Mouse (Mus musculus): Measurements from ENCODE around the gene Ero1lb.
A peak's percentile ranks its signal among the peaks of the same experiment; 100 is the strongest.
"Not testable (repeated sequence)": the region's sequence is repeated elsewhere in the genome, so short reads cannot be mapped to it uniquely, and the experiment has no call there.

The Ero1lb gene

GRCm38 (mm10) chr13:12574979-12575536 is 9.4 kb downstream of the Ero1lb start:
- no peak for DNase-seq (ENCODE audit: low spot score)

- DNase-seq (ENCODE audit: low spot score) = no peak
Observed at GRCm38 (mm10) chr13:12578145-12578544, 12.5 kb downstream of the Ero1lb start.

- no peak for DNase-seq (ENCODE audit: low spot score)
Observed at GRCm38 (mm10) chr13:12589003-12589402, 23.3 kb downstream of the Ero1lb start.

- not testable (repeated sequence) for DNase-seq (ENCODE audit: low spot score)
Observed at GRCm38 (mm10) chr13:12597075-12597474, 31.4 kb downstream of the Ero1lb start.

DNA sequence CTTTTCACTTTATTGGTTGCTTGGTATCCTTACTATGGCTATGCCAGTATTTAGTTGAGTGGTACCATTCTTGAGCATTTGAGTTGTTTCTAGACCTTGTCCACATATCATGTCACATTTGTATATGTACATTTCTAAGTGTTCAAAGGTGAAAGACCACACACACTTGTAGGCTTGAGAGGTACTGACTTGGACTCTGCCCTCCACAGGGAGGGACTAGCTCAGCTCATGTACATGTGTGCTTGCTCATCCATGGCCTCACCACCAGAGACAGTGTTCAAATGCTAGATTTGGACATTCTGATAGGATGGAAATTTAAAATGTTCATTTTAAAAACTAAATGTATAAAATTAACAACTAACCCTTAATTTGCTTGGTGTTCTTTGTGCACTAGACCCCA is 44.5 kb downstream of the Ero1lb start:
- not testable (repeated sequence) for DNase-seq (ENCODE audit: low spot score)

DNA sequence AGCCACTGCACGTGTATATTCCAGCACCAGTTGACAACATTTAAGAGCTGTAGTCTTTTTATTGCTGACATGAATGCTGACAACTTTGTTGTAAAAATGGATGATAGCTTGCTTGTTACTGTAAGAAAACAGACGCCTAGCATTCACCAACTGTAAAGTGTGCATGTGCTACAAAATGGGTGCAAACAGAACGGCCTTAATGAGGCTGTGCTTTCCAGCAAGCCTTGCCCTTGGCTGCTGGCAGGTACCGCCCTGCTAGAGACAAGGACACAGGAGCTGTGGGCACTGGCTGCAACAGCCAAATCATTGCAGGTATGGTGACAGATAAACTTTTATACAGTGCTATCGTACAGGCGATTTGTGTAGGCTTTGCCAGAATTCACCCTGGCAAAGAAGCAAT is 48.4 kb downstream of the Ero1lb start:
- DNase-seq (ENCODE audit: low spot score) = not testable (repeated sequence)

DNA sequence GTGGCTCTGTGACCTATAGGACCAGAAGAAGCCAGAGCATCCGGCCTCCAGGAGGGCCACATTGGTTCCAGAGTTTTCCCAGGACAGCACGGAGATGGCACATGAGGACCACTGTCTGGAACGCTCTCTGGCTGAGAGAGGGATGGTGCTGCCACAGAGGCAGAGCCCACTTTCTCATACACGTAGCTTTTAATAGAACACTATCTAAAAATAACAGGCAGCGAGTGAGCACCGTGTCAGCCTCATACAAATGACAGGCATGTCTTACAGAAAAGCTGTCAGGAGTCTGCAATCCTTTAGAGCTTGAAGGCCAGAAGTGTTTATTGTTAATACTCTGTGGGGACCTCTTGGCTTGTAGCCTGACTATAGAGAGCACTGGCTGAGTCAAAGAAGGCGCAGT is 48.9 kb downstream of the Ero1lb start:
- not testable (repeated sequence) for DNase-seq (ENCODE audit: low spot score)

GRCm38 (mm10) chr13:12615014-12615413 is 49.3 kb downstream of the Ero1lb start:
- DNase-seq (ENCODE audit: low spot score) = not testable (repeated sequence)

- peak; percentile 9 for DNase-seq (ENCODE audit: low spot score)
Observed at GRCm38 (mm10) chr13:12616489-12616888, 50.8 kb downstream of the Ero1lb start.

- DNase-seq (ENCODE audit: low spot score) = not testable (repeated sequence)
Observed at GRCm38 (mm10) chr13:12619808-12620207, 54.1 kb downstream of the Ero1lb start.

- not testable (repeated sequence) for DNase-seq (ENCODE audit: low spot score)
Observed at GRCm38 (mm10) chr13:12626061-12626460, 60.4 kb downstream of the Ero1lb start.

- not testable (repeated sequence) for DNase-seq (ENCODE audit: low spot score)
Observed at GRCm38 (mm10) chr13:12627746-12628145, 62.1 kb downstream of the Ero1lb start.

GRCm38 (mm10) chr13:12628181-12628580 is 62.5 kb downstream of the Ero1lb start:
- not testable (repeated sequence) for DNase-seq (ENCODE audit: low spot score)

DNA sequence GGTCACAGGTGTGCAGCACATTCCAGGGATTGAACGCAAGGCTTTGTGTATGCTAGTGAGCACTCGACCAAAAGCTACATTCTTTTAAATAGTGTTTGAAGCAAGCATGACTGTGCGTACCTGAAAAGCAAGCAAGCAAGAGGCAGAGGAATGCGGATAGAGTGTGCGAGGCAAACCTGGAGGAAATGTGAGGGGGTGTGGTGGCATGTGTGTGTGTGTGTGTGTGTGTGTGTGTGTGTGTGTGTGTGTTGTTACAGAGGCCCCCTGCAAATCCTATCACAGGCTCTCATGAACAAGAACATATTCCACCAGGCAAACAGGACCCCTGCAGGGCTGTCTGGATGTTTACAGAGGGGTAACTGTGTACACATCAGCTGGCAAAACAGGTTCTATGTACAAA is 64.6 kb downstream of the Ero1lb start:
- not testable (repeated sequence) for DNase-seq (ENCODE audit: low spot score)

DNA sequence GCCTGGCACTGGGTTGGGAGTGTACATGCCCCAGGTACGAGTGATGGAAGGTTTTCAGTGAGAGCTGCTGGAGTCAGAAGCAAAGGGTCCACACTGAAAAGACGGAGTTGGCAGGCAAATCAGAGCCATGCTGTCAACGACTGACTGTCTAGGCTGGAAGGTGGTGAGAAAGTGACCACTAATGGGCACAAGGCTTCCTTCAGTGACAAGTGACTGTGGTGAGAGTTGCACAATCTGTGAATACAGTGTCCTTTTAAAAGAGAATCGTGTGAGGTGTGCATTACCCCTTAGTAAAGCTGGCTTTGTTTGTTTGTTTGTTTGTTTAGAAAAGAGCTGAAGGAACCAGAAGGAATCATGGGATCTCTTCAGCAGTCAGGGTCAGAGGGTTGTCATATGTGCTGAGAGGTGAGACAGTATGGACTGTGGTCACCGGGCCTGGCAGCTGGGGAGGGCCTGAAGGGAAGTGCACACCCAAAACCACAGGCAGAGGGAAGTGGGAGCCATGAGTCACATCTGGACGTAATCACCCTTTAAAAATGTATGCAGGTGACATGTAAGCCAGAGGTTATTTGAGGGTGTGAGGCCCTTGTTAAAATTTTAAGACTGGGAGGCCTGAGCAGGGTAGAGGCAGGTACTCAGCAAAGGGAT is 69.4 kb downstream of the Ero1lb start:
- DNase-seq (ENCODE audit: low spot score) = not testable (repeated sequence)

DNA sequence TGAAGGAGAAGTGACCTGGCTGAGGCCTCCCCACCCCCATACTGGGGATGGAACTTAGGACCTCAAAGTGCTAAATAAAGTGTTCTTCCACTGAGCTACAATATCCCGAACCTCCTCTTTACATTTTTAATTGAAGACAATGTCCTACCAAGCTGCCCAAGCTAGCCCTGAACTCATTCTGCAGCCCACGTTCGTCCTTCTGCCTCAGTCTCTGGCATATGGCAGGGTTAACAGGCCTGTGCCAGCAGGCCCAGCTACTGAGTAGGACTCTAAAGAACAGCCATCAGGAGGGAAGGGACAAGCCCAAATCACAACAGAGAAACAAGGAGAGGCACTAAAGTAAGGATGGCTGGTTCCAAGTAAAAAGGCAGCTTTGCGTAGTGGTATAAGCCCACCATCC is 77.1 kb downstream of the Ero1lb start:
- DNase-seq (ENCODE audit: low spot score) = not testable (repeated sequence)

GRCm38 (mm10) chr13:12646676-12647075 is 81.0 kb downstream of the Ero1lb start:
- not testable (repeated sequence) for DNase-seq (ENCODE audit: low spot score)

GRCm38 (mm10) chr13:12650020-12650876 is 84.6 kb downstream of the Ero1lb start:
- peak; percentile 74 for DNase-seq (ENCODE audit: low spot score)

- DNase-seq (ENCODE audit: low spot score) = peak; percentile 34
Observed at GRCm38 (mm10) chr13:12650877-12651176, 85.2 kb downstream of the Ero1lb start.

Data from ovary, adult 18-20 months (tissue).